Mouse (Mus musculus) heart, adult 2 months (tissue): ENCODE data around the gene Epha7.

Experiments used
- CTCF ChIP-seq: fragments of 200-600 bp; IDR thresholded peaks from 2 replicates; pipeline ENCODE4 v1.8.1; 2022; ENCODE audit warnings: antibody characterized with exemption, mild to moderate bottlenecking, moderate library complexity
- EP300 ChIP-seq: fragments of 200-500 bp; IDR thresholded peaks from 2 replicates; pipeline ENCODE4 v1.6.1; 2011; ENCODE audit warnings: low read depth, low read length, control low read depth; ENCODE audit not compliant: insufficient read depth
- POLR2A ChIP-seq: fragments of 200-500 bp; IDR thresholded peaks from 2 replicates; pipeline ENCODE4 v1.6.1; 2011; ENCODE audit warnings: mild to moderate bottlenecking, low read depth, low read length, control low read depth; ENCODE audit not compliant: insufficient read depth

DNA sequence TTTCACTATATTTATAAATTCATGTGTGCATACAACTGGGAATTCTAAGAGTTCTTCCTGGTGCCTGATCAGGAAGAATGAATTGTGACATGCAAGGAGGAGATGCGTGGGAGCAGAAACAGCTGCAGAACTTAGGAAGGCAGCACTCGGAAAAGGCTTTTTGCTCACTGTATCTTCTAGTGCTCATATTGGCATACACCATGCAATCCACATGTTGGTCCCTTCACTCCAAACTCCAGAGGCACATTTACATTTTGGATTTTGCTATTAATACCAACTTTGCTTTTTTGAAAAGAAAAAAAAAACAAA, 186.3 kb downstream of the Epha7 start:
- no peak for TF ChIP-seq CTCF
- TF ChIP-seq EP300 = no peak
- TF ChIP-seq POLR2A = no peak
